Mouse (Mus musculus): Measurements from ENCODE around the gene Tmub2.

DNA sequence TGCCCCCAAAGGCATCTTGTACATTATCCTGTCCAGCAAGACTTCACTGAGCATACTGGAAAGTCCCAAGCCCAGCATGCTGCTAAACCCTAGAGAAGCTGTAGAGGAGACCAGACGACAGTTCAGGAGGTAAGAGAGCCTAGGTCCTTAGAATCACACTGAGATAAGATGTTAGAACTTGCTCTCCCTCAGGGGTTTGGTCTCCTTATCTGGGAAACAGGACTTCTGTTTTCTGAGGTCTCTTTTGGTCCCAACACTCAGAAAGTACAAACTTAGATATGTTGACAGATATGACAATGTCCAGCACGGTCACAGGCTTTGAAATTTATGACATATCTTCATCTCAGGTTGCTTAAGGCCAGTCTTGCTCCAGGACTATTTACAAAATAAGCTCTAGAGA is 48.7 kb upstream of the Tmub2 start:
- TF ChIP-seq POLR2A (IDR thresholded peaks at IDR 0.05; ENCODE audit: extremely low read depth, insufficient read depth, low read length): no peak
- TF ChIP-seq CTCF (IDR thresholded peaks at IDR 0.05; ENCODE audit: low read depth, low read length): no peak
